Comparison of ENCODE assay signal across 8 mouse cellular contexts in genomic region chr2:37431609-37432008, GRCm38 (mm10). TPM values are rescaled to one million over a fixed set of nuclear protein-coding genes. Genes with fewer than 3 reads are reported as not detected.
DNase-seq lines count a peak whose midpoint lies in the region; ATAC-seq and TF ChIP-seq lines count a peak whose summit lies in the region.

No protein-coding gene starts in this region.

- TF ChIP-seq CTCF in kidney, adult 2 months (conservative IDR thresholded peaks at IDR 0.05; ENCODE audit: insufficient read depth, insufficient read length, low read depth, low read length) = no peak
- no peak for TF ChIP-seq CTCF in bone marrow macrophage, adult 2 months (IDR thresholded peaks at IDR 0.05; ENCODE audit: low read depth, low read length)

- H3K36me3 ChIP-seq in kidney, adult 2 months (ENCODE audit: control insufficient read depth, insufficient read depth, low read length) = no peaks in the 10 kb centered on the region
- H3K36me3 ChIP-seq in hindbrain, embryonic 16.5 days (ENCODE audit: control insufficient read depth, insufficient read depth, low read length) = peaks cover 8% of the 10 kb centered on the region
- H3K36me3 ChIP-seq in myocyte (ENCODE audit: control insufficient read depth, insufficient read depth) = peaks cover 13% of the 10 kb centered on the region

- WGBS in kidney, adult 2 months = 21% methylated on average over 7 of the region's 7 CpGs
- 15% methylated on average over 7 of the region's 7 CpGs for WGBS in hindbrain, embryonic 16.5 days

- 0 out of 2 replicates have a peak overlapping the region, but pooled peaks have one; percentile 16 for H3K27ac ChIP-seq in kidney, adult 2 months (ENCODE audit: insufficient read depth, low read depth, low read length)
- H3K27ac ChIP-seq in bone marrow macrophage, adult 2 months (ENCODE audit: insufficient read depth, low read depth, low read length) = peak overlapping the region; percentile 83
- peak overlapping the region; percentile 98 for H3K27ac ChIP-seq in hindbrain, embryonic 16.5 days (ENCODE audit: low read depth, low read length)

- peaks cover 23% of the 10 kb centered on the region for H3K79me2 ChIP-seq in myocyte (ENCODE audit: control insufficient read depth, insufficient read depth)

- peak; percentile 27 for ATAC-seq in hindbrain, embryonic 16.5 days

- DNase-seq in kidney, adult 2 months = no peak
- DNase-seq in kidney, postnatal 14 days = no peak
- DNase-seq in left cerebral cortex, adult 11 months (ENCODE audit: low spot score) = no peak
- DNase-seq in left cerebral cortex, postnatal 25 days (ENCODE audit: low spot score in 2 of 2) = no peak
- no peak for DNase-seq in testis, postnatal 10 days (ENCODE audit: low spot score)

- intact Hi-C loops in left cerebral cortex, postnatal 25 days (cut with DNase I) = no loop called here

- H3K9ac ChIP-seq in hindbrain, embryonic 16.5 days (ENCODE audit: low read depth, low read length) = peak overlapping the region; percentile 86

- no peaks in the 10 kb centered on the region for H3K9me3 ChIP-seq in hindbrain, embryonic 16.5 days (ENCODE audit: control insufficient read depth, low read length)

- no peak overlapping the region for H3ac ChIP-seq in myocyte (ENCODE audit: control insufficient read depth, insufficient read length)

- no peak for TF ChIP-seq POLR2A in kidney, adult 2 months (IDR thresholded peaks at IDR 0.05; ENCODE audit: low read depth, low read length)
- TF ChIP-seq POLR2A in bone marrow macrophage, adult 2 months (IDR thresholded peaks at IDR 0.05; ENCODE audit: borderline replicate concordance, low read depth, low read length) = no peak
- TF ChIP-seq POLR2A in myocyte (IDR thresholded peaks at IDR 0.05; ENCODE audit: insufficient read length, low read depth) = no peak

- H3K4me2 ChIP-seq in hindbrain, embryonic 16.5 days (ENCODE audit: low read length) = peak overlapping the region; percentile 82
- H3K4me2 ChIP-seq in myocyte (ENCODE audit: low read depth) = peak overlapping the region; percentile 99

- peaks cover 5% of the 10 kb centered on the region; the same call in 1 of the 2 replicates for H3K4me1 ChIP-seq in kidney, adult 2 months (ENCODE audit: control insufficient read depth, insufficient read depth, low read length)
- H3K4me1 ChIP-seq in bone marrow macrophage, adult 2 months (ENCODE audit: control insufficient read depth, insufficient read depth, low read length) = peaks cover 13% of the 10 kb centered on the region
- H3K4me1 ChIP-seq in hindbrain, embryonic 16.5 days (ENCODE audit: control insufficient read depth, insufficient read depth, low read depth, low read length) = peaks cover 12% of the 10 kb centered on the region

- no peaks in the 10 kb centered on the region for H3K27me3 ChIP-seq in kidney, adult 2 months (replicated peaks; ENCODE audit: control insufficient read depth, insufficient read depth, low read length)
- no peaks in the 10 kb centered on the region for H3K27me3 ChIP-seq in hindbrain, embryonic 16.5 days (replicated peaks; ENCODE audit: control insufficient read depth, insufficient read depth, low read length)
- no peaks in the 10 kb centered on the region for H3K27me3 ChIP-seq in myocyte (ENCODE audit: control insufficient read depth, insufficient read depth, insufficient read length)

- peak overlapping the region; percentile 80 for H3K4me3 ChIP-seq in kidney, adult 2 months (ENCODE audit: insufficient read depth, low read depth, low read length)
- peak overlapping the region; percentile 82 for H3K4me3 ChIP-seq in bone marrow macrophage, adult 2 months (ENCODE audit: insufficient read depth, low read length)
- peak overlapping the region; percentile 96 for H3K4me3 ChIP-seq in hindbrain, embryonic 16.5 days (ENCODE audit: low read length)
- H3K4me3 ChIP-seq in myocyte = peak overlapping the region; percentile 92

TF ChIP-seq in myocyte, 11 proteins besides CTCF, POLR2A, EP300 and RAD21:
- TF ChIP-seq E2F4 (IDR thresholded peaks at IDR 0.05; ENCODE audit: insufficient read depth) = no peak
- TF ChIP-seq REST (IDR thresholded peaks at IDR 0.05; ENCODE audit: insufficient read depth, insufficient read length) = no peak
- no peak for TF ChIP-seq MAX (IDR thresholded peaks at IDR 0.05; ENCODE audit: low read depth)
- no peak for TF ChIP-seq USF1 (IDR thresholded peaks at IDR 0.05; ENCODE audit: low read depth)
- no peak for TF ChIP-seq TCF3 (IDR thresholded peaks at IDR 0.05; ENCODE audit: insufficient read length, low read depth)
- TF ChIP-seq MYOG (IDR thresholded peaks at IDR 0.05; ENCODE audit: control insufficient read depth in 1 of 3, insufficient read depth in 1 of 3, insufficient read length in 2 of 3, low read depth in 2 of 3) = no peak
- no peak for TF ChIP-seq TCF12 (IDR thresholded peaks at IDR 0.05; ENCODE audit: insufficient read depth, poor library complexity, severe bottlenecking)
- no peak for TF ChIP-seq SRF (IDR thresholded peaks at IDR 0.05; ENCODE audit: control insufficient read depth, insufficient read length, low read depth)
TF ChIP-seq in myocyte: peak in this region for 0.

RNA-seq across cellular contexts. Expression of gene Rc3h2, which starts 8.9 kb away (rescaled TPM):
- polyA plus RNA-seq in kidney, adult 2 months (2012; rRNA removed) = 6.4 and 7.0 TPM in 2 replicates
- 28.4 and 34.9 TPM in 2 replicates for polyA plus RNA-seq in bone marrow macrophage, adult 2 months (2012; ENCODE audit: insufficient read depth, insufficient read length, missing spikeins)
- polyA plus RNA-seq in hindbrain, embryonic 16.5 days (2015; fragmentation: Nextera tagmentation; extraction: Ambion mirVana) = 16.3 and 16.6 TPM in 2 replicates
- polyA plus RNA-seq in myocyte (2012; fragmentation: generic; extraction: Trizol) = 3.7 TPM
- 10 to 100 TPM; 84.5 to 97.3 TPM for total RNA-seq in left cerebral cortex, postnatal 25 days (2021)

RNA-seq across cellular contexts. Expression of gene Zbtb26, which starts 11.3 kb away (rescaled TPM):
- polyA plus RNA-seq in kidney, adult 2 months (2012; rRNA removed) = 2.0 and 2.2 TPM in 2 replicates
- polyA plus RNA-seq in bone marrow macrophage, adult 2 months (2012; ENCODE audit: insufficient read depth, insufficient read length, missing spikeins) = 7.2 and 9.2 TPM in 2 replicates
- polyA plus RNA-seq in hindbrain, embryonic 16.5 days (2015; fragmentation: Nextera tagmentation; extraction: Ambion mirVana) = 6.0 and 7.3 TPM in 2 replicates
- 0.97 TPM for polyA plus RNA-seq in myocyte (2012; fragmentation: generic; extraction: Trizol)
- 10 to 100 TPM in 1 of 2 experiments, 1 to 10 TPM in 1; 9.7 to 10.4 TPM for total RNA-seq in left cerebral cortex, postnatal 25 days (2021)

RNA-seq across cellular contexts. Expression of gene Zbtb6, which starts 11.4 kb away (rescaled TPM):
- polyA plus RNA-seq in kidney, adult 2 months (2012; rRNA removed) = 1.8 and 2.3 TPM in 2 replicates
- polyA plus RNA-seq in bone marrow macrophage, adult 2 months (2012; ENCODE audit: insufficient read depth, insufficient read length, missing spikeins) = 14.2 and 14.6 TPM in 2 replicates
- polyA plus RNA-seq in hindbrain, embryonic 16.5 days (2015; fragmentation: Nextera tagmentation; extraction: Ambion mirVana) = 12.8 and 14.4 TPM in 2 replicates
- polyA plus RNA-seq in myocyte (2012; fragmentation: generic; extraction: Trizol) = 1.8 TPM
- 10 to 100 TPM; 14.1 TPM for total RNA-seq in left cerebral cortex, postnatal 25 days (2021)

RNA-seq across cellular contexts. Expression of gene Rabgap1, which starts 11.5 kb away (rescaled TPM):
- 9.0 and 10.5 TPM in 2 replicates for polyA plus RNA-seq in kidney, adult 2 months (2012; rRNA removed)
- 34.3 and 35.0 TPM in 2 replicates for polyA plus RNA-seq in bone marrow macrophage, adult 2 months (2012; ENCODE audit: insufficient read depth, insufficient read length, missing spikeins)
- 45.5 and 49.2 TPM in 2 replicates for polyA plus RNA-seq in hindbrain, embryonic 16.5 days (2015; fragmentation: Nextera tagmentation; extraction: Ambion mirVana)
- polyA plus RNA-seq in myocyte (2012; fragmentation: generic; extraction: Trizol) = 16.0 TPM
- total RNA-seq in left cerebral cortex, postnatal 25 days (2021) = 10 to 100 TPM; 94.7 to 96.2 TPM

Comparison
In these comparisons a context has a peak if more than half of its experiments do, and no peak if none do; other contexts are left out.
1. H3K27ac ChIP-seq: peak in every context shown above with its lines; median percentile 98 in hindbrain, embryonic 16.5 days; 83 in bone marrow macrophage, adult 2 months; 16 in kidney, adult 2 months.